Mouse (Mus musculus) inflammation-experienced regulatory T-cells (primary cell): ENCODE measurements around the gene Ffar2. TPM values are rescaled to one million over a fixed set of nuclear protein-coding genes. Genes with fewer than 3 reads are reported as not detected.

Experiments used
- polyA plus RNA-seq, 2 experiments: library from polyadenylated mRNA; unstranded; fragments of 100-300 nt; shearing (Covaris generic); gene quantifications; one replicate each; pipeline ENCODE4 v1.2.1; 2017

Ffar2 gene
- 1 to 10 TPM in 1 of 2 experiments, not detected in 1; 1.0 TPM for polyA plus RNA-seq

DNA sequence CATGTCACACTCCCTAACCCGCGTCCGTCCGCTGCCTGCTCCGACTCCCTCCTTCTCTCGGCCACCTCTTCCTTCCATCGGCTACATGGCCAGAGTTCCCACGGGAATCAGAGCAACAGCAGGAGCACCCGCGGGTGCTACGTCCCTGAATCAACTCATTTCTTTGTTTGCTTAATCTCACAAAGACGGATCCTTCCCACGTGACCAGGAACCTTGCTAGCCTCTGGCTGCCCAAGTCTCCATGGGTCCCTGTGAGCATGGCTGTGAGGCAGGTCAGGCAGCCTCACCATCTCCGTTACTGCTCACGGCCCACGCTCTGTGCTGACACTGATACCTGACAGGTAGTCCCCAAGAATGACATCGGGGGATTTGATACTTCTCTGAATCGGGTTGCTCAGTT, at the start of gene Ffar2:
Gene Ffar2 (minus strand): TSS at position 101 of the 400 bp plus-strand sequence.

DNA sequence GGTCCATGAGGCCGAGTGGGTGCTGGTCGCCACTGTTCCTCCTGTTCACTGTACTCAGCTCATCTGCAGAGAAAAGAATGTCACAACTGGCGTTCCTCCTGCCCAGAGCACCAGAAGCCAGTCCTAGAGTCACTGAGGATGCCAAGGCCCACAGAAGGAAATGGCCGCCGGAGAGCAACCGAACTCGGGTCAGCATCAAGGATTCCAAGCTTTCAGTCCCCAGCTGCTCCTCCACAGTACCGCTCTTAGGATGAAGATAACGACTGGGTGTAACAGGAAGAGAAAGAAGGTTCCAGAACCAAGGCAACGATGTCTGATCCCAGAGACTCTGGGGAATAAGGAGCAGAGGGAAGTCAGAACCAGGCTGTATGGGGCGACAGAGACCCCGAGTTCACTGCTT, 37.9 kb upstream of the Ffar2 start, which contains the start of gene Ffar1:
Gene Ffar1 (minus strand): TSS at position 101 of the 400 bp plus-strand sequence.

DNA sequence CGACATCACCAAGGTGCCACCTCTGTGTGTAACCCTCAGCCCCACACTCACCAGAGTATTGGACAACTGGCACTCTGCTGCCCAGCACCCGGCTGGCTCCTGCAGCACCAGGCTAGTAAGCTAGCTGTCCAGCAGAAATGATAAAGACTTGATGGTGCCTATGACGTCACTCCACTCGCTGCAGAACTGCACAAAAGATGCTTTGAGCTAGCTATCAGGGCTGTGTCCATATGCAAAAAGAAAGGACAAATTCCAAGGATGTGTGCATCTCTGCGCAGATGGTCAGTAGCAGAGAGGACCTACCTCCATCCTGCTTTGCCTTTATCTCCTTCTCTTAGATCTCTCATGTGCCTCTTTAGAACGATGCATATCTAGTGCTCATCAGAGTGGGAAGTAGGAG, 32.5 kb upstream of the Ffar2 start, which contains the start of gene Ffar3:
Gene Ffar3 (minus strand): TSS at position 101 of the 400 bp plus-strand sequence.

DNA sequence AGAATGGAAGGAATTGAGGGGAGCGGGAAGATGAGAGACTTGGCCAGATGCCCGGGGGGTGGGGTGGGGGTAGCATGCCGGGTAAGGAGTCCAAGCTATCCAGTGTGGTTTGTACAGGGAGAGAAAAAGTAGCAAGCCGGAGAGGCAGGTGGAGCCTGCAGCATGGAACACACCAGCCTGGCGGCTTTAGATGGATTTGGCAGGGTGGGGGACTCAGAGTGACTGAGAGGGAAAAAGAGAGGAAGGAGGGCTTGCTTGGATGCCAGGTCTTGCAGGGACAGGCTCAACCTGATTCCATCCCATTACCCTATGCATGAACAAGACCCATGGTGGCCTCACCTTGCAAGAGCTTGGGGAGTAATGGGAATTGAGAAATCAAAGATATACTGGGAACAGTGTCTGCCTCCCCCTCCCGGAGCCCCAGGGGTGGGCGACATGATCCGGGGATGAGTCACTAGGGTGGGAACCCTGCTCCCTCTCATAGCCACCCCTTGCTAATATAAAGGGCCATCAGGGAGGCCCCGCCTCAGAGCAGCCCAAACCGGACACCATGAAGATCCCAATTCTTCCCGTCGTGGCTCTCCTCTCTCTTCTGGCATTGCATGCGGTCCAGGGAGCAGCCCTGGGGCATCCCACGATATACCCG, 36.1 kb downstream of the Ffar2 start, which contains the start of gene Krtdap:
Gene Krtdap (plus strand): TSS at position 520 of the 646 bp plus-strand sequence.

Other genes starting within 250 kb of the Ffar2 start
- gene Kmt2b, start 235.0 kb downstream of the Ffar2 start, polyA plus RNA-seq: 10 to 100 TPM; 10.6 to 16.5 TPM
- 10 to 100 TPM in 1 of 2 experiments, 1 to 10 TPM in 1; 5.3 to 20.8 TPM for gene Zbtb32, start 224.9 kb downstream of the Ffar2 start, polyA plus RNA-seq
- gene Upk1a, start 210.9 kb downstream of the Ffar2 start, polyA plus RNA-seq: 1 to 10 TPM in 1 of 2 experiments, not detected in 1; 1.6 TPM
- gene Cox6b1, start 197.6 kb downstream of the Ffar2 start, polyA plus RNA-seq: 100 to 1,000 TPM; 588 to 621 TPM
- gene Etv2, start 187.9 kb downstream of the Ffar2 start, polyA plus RNA-seq: not detected
- 100 to 1,000 TPM; 177 to 208 TPM for gene Rbm42, start 173.5 kb downstream of the Ffar2 start, polyA plus RNA-seq
- gene Haus5, start 158.8 kb downstream of the Ffar2 start, polyA plus RNA-seq: 10 to 100 TPM; 34.8 to 50.8 TPM
- 1 to 10 TPM in 1 of 2 experiments, not detected in 1; 3.0 TPM for gene Pmis2, start 152.2 kb downstream of the Ffar2 start, polyA plus RNA-seq
- not detected for gene 2200002J24Rik, start 124.8 kb downstream of the Ffar2 start, polyA plus RNA-seq
- 1 to 10 TPM in 1 of 2 experiments, not detected in 1; 2.4 TPM for gene Atp4a, start 111.6 kb downstream of the Ffar2 start, polyA plus RNA-seq
- 100 to 1,000 TPM; 107 to 111 TPM for gene Tmem147, start 94.2 kb downstream of the Ffar2 start, polyA plus RNA-seq
- gene Gapdhs, start 80.1 kb downstream of the Ffar2 start, polyA plus RNA-seq: 1 to 10 TPM in 1 of 2 experiments, under 1 TPM in 1; 0.40 to 1.6 TPM
- 1 to 10 TPM in 1 of 2 experiments, not detected in 1; 2.9 TPM for gene Sbsn, start 72.3 kb downstream of the Ffar2 start, polyA plus RNA-seq
- gene Dmkn, start 60.0 kb downstream of the Ffar2 start, polyA plus RNA-seq: under 1 TPM in 1 of 2 experiments, not detected in 1; 0.37 TPM
- gene Krtdap, start 35.9 kb downstream of the Ffar2 start, polyA plus RNA-seq: not detected
- gene Ffar3, start 32.4 kb upstream of the Ffar2 start, polyA plus RNA-seq: not detected
- gene Ffar1, start 37.8 kb upstream of the Ffar2 start, polyA plus RNA-seq: 1 to 10 TPM in 1 of 2 experiments, under 1 TPM in 1; 0.14 to 1.0 TPM
- 10 to 100 TPM; 16.6 to 28.0 TPM for gene Cd22, start 56.6 kb upstream of the Ffar2 start, polyA plus RNA-seq
- gene Mag, start 91.1 kb upstream of the Ffar2 start, polyA plus RNA-seq: under 1 TPM; 0.17 to 0.66 TPM
- under 1 TPM in 1 of 2 experiments, not detected in 1; 0.40 TPM for gene Hamp2, start 100.9 kb upstream of the Ffar2 start, polyA plus RNA-seq
- under 1 TPM in 1 of 2 experiments, not detected in 1; 0.75 TPM for gene Hamp, start 120.3 kb upstream of the Ffar2 start, polyA plus RNA-seq
- gene Usf2, start 133.0 kb upstream of the Ffar2 start, polyA plus RNA-seq: 10 to 100 TPM in 1 of 2 experiments, 1 to 10 TPM in 1; 9.6 to 19.0 TPM
- 10 to 100 TPM in 1 of 2 experiments, 1 to 10 TPM in 1; 8.3 to 15.2 TPM for gene Lsr, start 149.7 kb upstream of the Ffar2 start, polyA plus RNA-seq
- gene Fam187b, start 150.0 kb upstream of the Ffar2 start, polyA plus RNA-seq: under 1 TPM; 0.58 to 0.88 TPM
- 1,000 to 10,000 TPM; 1,742 to 2,151 TPM for gene Fxyd5, start 218.7 kb upstream of the Ffar2 start, polyA plus RNA-seq
- under 1 TPM in 1 of 2 experiments, not detected in 1; 0.48 TPM for gene Fxyd7, start 227.7 kb upstream of the Ffar2 start, polyA plus RNA-seq
- 1 to 10 TPM in 1 of 2 experiments, under 1 TPM in 1; 0.64 to 1.1 TPM for gene Fxyd1, start 233.4 kb upstream of the Ffar2 start, polyA plus RNA-seq
- under 1 TPM; 0.27 to 0.71 TPM for gene Lgi4, start 235.6 kb upstream of the Ffar2 start, polyA plus RNA-seq